Mouse (Mus musculus) testis, adult 2 months (tissue): ENCODE measurements at regions not wholly inside any gene's neighbourhood (a gene's known extent, or its start where the extent isn't known, plus 50 kb on each side); places are given as distances from the start of the nearest gene placed in this dataset.

Source experiments
- H3K27ac ChIP-seq: fragments of 200-500 bp; 2 replicates; pipeline ENCODE4 v1.5.1; 2012; ENCODE audit warnings: low read depth, low read length; ENCODE audit not compliant: control insufficient read depth, insufficient read depth
- H3K27me3 ChIP-seq: fragments of 200-500 bp; 2 replicates; pipeline ENCODE4 v1.6.1; 2012; ENCODE audit warnings: mild to moderate bottlenecking, low read length, moderate library complexity; ENCODE audit not compliant: control insufficient read depth, insufficient read depth
- H3K36me3 ChIP-seq: fragments of 200-500 bp; 2 replicates; pipeline ENCODE4 v1.6.1; 2012; ENCODE audit warnings: mild to moderate bottlenecking, low read length; ENCODE audit not compliant: control insufficient read depth, insufficient read depth
- H3K4me1 ChIP-seq: fragments of 200-500 bp; 2 replicates; pipeline ENCODE4 v1.6.1; 2012; ENCODE audit warnings: low read length; ENCODE audit not compliant: control insufficient read depth, insufficient read depth
- H3K4me3 ChIP-seq: fragments of 200-500 bp; 2 replicates; pipeline ENCODE4 v1.5.1; 2012; ENCODE audit warnings: low read depth, mild to moderate bottlenecking, low read length, moderate library complexity, mixed read lengths; ENCODE audit not compliant: control insufficient read depth
- CTCF ChIP-seq: fragments of 200-500 bp; IDR thresholded peaks from 2 replicates; pipeline ENCODE4 v1.5.1; 2012; ENCODE audit warnings: low read depth, mild to moderate bottlenecking, inconsistent platforms, low read length, moderate library complexity; ENCODE audit not compliant: control insufficient read depth, insufficient read depth, insufficient replicate concordance
- POLR2A ChIP-seq: fragments of 200-500 bp; IDR thresholded peaks from 2 replicates; pipeline ENCODE4 v1.6.1; 2012; ENCODE audit warnings: low read depth, mild to moderate bottlenecking, inconsistent platforms, low read length, moderate library complexity; ENCODE audit not compliant: control insufficient read depth

DNA sequence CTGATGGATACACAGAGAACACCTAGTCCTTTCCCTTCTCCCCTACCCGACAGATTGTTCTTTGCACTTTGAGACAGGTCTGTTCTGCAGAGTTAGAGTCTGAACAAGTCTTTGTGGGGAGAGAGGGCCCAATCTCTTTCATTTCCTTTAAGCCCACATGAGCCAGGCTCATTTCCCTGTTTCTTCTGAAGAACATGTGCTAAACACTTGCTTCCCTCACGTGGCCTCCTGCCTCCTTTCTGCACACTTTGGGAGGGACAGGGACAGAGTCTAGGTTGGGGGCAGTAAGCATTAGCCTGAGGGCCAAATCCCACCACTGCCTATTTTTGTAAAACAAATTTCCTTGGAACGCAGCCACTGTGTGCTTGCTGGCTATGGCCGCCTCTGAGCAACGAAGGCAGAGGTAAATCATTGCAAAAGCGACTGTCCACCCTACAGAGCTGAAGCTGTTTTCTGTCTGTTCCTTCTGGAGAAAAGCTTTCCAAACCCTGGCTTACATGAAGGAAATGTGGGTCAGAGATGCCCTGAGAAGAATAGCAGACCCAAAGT lies 170.6 kb upstream of the Kbtbd8 start:
- Histone ChIP-seq H3K4me1 (no peaks in the 10 kb centered on the region), H3K27ac (no peak overlapping the region), H3K27me3 (no peaks in the 10 kb centered on the region), H3K36me3 (no peaks in the 10 kb centered on the region), H3K4me3 (no peak overlapping the region)
- no peak for TF ChIP-seq POLR2A
- TF ChIP-seq CTCF: no peak

DNA sequence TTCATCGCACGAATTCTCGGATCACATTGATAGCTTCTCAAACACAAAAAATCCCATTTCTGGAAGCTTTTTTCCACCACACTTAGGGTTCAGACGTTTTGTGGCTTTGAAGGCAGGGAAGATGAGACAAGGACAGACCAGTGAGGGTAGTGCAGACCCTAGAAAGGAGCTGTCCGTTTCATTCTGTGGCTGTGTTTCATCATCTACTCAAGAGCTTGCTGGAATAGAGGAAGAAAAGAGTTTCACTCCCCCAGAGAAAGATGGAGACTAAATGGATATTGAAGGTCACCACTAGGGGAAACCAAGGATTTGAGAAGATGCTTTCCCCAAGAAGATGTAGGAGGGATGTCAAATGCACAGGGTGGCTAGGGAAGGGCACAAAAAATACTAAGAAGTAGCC lies 171.3 kb upstream of the Kbtbd8 start:
- H3K27ac ChIP-seq: no peak overlapping the region
- TF ChIP-seq POLR2A (no peak), CTCF (no peak)
- no peaks in the 10 kb centered on the region for H3K4me1 ChIP-seq
- H3K4me3 ChIP-seq: no peak overlapping the region
- H3K36me3 ChIP-seq: no peaks in the 10 kb centered on the region
- no peaks in the 10 kb centered on the region for H3K27me3 ChIP-seq

DNA sequence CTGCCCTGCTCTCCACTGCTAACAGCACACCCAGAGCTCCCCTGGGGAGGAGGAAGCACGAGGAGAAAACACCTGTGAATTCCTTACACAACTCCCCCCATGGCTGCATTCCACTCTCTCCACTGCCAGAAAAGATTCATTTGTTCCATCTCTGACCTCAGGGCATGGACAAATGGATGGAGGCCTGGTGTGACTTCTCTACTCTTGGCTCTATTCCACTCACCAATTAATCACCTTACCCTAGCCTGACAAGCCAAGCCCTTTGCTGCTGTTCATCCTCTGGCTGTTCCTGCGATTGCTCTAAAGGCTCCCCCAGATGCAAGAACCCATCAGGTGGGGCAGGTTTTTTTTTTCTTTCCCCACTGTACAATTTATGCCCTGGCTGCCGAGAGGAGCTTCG lies 172.8 kb upstream of the Kbtbd8 start:
- no peak overlapping the region for H3K4me3 ChIP-seq
- H3K27ac ChIP-seq: no peak overlapping the region
- no peaks in the 10 kb centered on the region for H3K36me3 ChIP-seq
- no peaks in the 10 kb centered on the region for H3K4me1 ChIP-seq
- H3K27me3 ChIP-seq: no peaks in the 10 kb centered on the region
- TF ChIP-seq CTCF (no peak), POLR2A (no peak)

DNA sequence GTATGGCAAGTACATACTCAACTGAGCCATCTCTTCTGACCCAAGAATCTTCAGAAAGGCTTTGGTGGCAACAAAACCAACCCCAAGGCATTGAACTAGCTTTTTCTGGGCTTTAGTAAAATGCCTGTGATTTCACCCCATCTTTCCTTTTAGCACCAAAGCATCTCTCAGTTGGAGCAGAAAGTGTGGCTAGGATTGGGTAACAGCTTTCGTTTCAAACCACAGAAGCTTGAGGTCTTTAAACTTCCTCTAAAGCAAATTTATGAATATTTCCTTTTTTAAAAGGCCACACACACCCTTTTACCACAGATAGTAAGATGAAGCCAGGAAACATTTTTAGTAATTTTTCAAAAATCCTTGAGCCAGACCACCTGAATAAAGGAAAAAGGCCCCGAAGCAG lies 178.1 kb upstream of the Kbtbd8 start:
- Histone ChIP-seq H3K36me3 (no peaks in the 10 kb centered on the region), H3K4me1 (no peaks in the 10 kb centered on the region), H3K4me3 (no peak overlapping the region), H3K27ac (no peak overlapping the region), H3K27me3 (no peaks in the 10 kb centered on the region)
- no peak for TF ChIP-seq CTCF
- no peak for TF ChIP-seq POLR2A

DNA sequence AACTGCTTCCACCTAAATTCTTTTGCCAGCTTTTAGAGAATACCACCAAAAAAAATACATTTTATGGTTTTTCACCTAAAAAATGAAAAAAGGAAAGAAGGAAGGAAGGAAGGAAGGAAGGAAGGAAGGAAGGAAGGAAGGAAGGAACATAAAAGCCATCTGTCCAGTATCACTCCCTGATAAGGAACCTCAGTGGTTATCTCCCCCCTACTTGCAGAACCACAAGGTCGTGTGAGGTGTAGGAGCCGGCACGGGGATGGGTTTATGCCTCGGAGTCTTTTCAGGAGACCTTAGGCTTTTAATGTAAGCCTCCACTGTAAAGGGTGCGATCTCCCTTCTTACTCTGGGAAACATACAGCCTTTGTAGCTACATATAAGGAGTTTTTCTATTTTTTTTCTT lies 180.8 kb upstream of the Kbtbd8 start:
- TF ChIP-seq CTCF: no peak
- TF ChIP-seq POLR2A: no peak
- H3K27me3 ChIP-seq: no peaks in the 10 kb centered on the region
- H3K4me3 ChIP-seq: no peak overlapping the region
- no peak overlapping the region for H3K27ac ChIP-seq
- no peaks in the 10 kb centered on the region for H3K36me3 ChIP-seq
- H3K4me1 ChIP-seq: no peaks in the 10 kb centered on the region

DNA sequence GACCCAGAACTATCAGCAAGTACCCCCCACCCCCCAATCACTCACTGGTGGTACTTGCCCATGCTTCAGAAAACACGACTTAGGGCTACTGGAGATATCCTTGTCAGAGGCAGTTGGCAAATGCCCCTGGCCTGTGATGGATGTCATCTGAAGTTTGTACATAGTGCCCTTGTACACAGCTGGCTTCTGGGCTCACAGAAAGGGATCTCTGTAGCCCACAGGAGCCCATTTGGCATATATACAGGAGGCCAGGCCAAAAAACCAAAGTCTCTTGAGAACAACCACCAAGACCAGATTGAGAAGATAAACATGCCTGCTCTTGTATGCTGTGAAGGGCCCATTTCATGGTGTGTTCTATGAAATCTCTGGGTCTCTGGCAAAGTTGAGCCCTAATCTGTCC lies 181.3 kb upstream of the Kbtbd8 start:
- Histone ChIP-seq H3K27me3 (no peaks in the 10 kb centered on the region), H3K36me3 (no peaks in the 10 kb centered on the region), H3K4me1 (no peaks in the 10 kb centered on the region), H3K4me3 (no peak overlapping the region), H3K27ac (no peak overlapping the region)
- TF ChIP-seq POLR2A (no peak), CTCF (no peak)

DNA sequence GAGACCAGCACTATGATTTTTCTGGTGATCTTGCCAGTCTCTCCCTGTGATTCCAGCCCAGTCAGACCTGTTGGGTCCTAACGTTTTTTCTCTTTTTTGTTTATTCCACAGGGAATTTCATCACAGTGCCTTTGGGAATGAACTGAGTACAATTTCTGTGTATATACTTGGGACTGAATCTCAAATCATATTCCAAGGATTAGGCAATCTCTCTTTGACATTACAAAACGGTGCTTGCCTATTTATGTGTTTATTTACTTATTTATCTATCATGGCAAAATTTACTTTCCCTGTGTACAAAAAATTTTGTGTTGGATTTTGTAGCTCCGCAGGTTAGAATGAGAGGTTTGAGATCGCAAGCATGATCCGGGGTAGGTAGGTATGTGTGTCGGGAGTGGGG lies 189.2 kb upstream of the Kbtbd8 start:
- Histone ChIP-seq H3K27me3 (no peaks in the 10 kb centered on the region), H3K27ac (no peak overlapping the region), H3K36me3 (no peaks in the 10 kb centered on the region), H3K4me1 (no peaks in the 10 kb centered on the region), H3K4me3 (no peak overlapping the region)
- TF ChIP-seq POLR2A (no peak), CTCF (no peak)
